Mouse (Mus musculus) MEL (cell line): ENCODE results near the gene Gck. TPM values are rescaled to one million over a fixed set of nuclear protein-coding genes. Genes with fewer than 3 reads are reported as not detected.

ENCODE experiments used
- DNase-seq: peaks from one replicate; pipeline ENCODE4 v3.0.0; 2011; ENCODE audit warnings: low read depth, low spot score
- H3K27ac ChIP-seq: 2 replicates; pipeline ENCODE4 v1.5.1; 2012; ENCODE audit warnings: low read depth, mild to moderate bottlenecking, control low read depth, low read length, moderate library complexity; ENCODE audit not compliant: control insufficient read depth
- H3K27me3 ChIP-seq, 2 experiments: fragments of 150-350 bp in 1 of 2; sonication (generic) in 1 of 2; 2 replicates each; pipeline ENCODE4 v1.6.1; 2012; ENCODE audit warnings: low read length in 2 of 2, mild to moderate bottlenecking in 2 of 2, improper control_type of control experiment in 1 of 2, moderate library complexity in 1 of 2; ENCODE audit not compliant: insufficient read depth in 2 of 2, control insufficient read depth in 1 of 2
- H3K36me3 ChIP-seq, 2 experiments: 2 replicates each; pipeline ENCODE4 v1.6.1; 2012 to 2014; ENCODE audit warnings: low read length in 2 of 2, improper control_type of control experiment in 1 of 2, inconsistent platforms in 1 of 2, mild to moderate bottlenecking in 1 of 2; ENCODE audit not compliant: insufficient read depth in 2 of 2, control insufficient read depth in 1 of 2
- H3K4me1 ChIP-seq, 2 experiments: fragments of 150-350 bp in 1 of 2; sonication (generic) in 1 of 2; 2 replicates each; pipeline ENCODE4 v1.6.1; 2012; ENCODE audit warnings: low read length in 2 of 2, improper control_type of control experiment in 1 of 2, mild to moderate bottlenecking in 1 of 2; ENCODE audit not compliant: insufficient read depth in 2 of 2, control insufficient read depth in 1 of 2
- H3K4me3 ChIP-seq, 2 experiments: fragments of 150-350 bp in 1 of 2; sonication (generic) in 1 of 2; 2 replicates each; pipeline ENCODE4 v1.5.1; 2012; ENCODE audit warnings: low read depth in 2 of 2, low read length in 2 of 2, mild to moderate bottlenecking in 2 of 2, moderate library complexity in 2 of 2, control low read depth in 1 of 2, improper control_type of control experiment in 1 of 2; ENCODE audit not compliant: control insufficient read depth in 1 of 2, insufficient read depth in 1 of 2
- H3K79me2 ChIP-seq: 2 replicates; pipeline ENCODE4 v1.6.1; 2012; ENCODE audit warnings: mild to moderate bottlenecking, low read length, moderate library complexity; ENCODE audit not compliant: control insufficient read depth, poor library complexity, insufficient read depth
- H3K9ac ChIP-seq: 2 replicates; pipeline ENCODE4 v1.6.1; 2012; ENCODE audit warnings: low read depth, mild to moderate bottlenecking, control low read depth, low read length, moderate library complexity; ENCODE audit not compliant: control insufficient read depth, poor library complexity, severe bottlenecking
- H3K9me3 ChIP-seq: fragments of 150-350 bp; sonication (generic); replicated peaks from 2 replicates; pipeline ENCODE4 v1.6.1; 2012; ENCODE audit warnings: mild to moderate bottlenecking, low read length, improper control_type of control experiment, moderate library complexity; ENCODE audit not compliant: insufficient read depth
- CHD2 ChIP-seq: IDR thresholded peaks from 2 replicates; pipeline ENCODE4 v1.6.1; 2011; ENCODE audit warnings: low read length, improper control_type of control experiment
- CTCF ChIP-seq, 3 experiments: IDR thresholded peaks in 2 of 3; conservative IDR thresholded peaks in 1 of 3; 2 replicates each; pipeline ENCODE4 v1.5.1; 2011 to 2012; ENCODE audit warnings: low read length in 3 of 3, low read depth in 2 of 3, mild to moderate bottlenecking in 2 of 3, improper control_type of control experiment in 1 of 3, inconsistent platforms in 1 of 3, mixed read lengths in 1 of 3, moderate library complexity in 1 of 3; ENCODE audit not compliant: control insufficient read depth in 1 of 3, insufficient read depth in 1 of 3, poor library complexity in 1 of 3, severe bottlenecking in 1 of 3
- KAT2A ChIP-seq: conservative IDR thresholded peaks from 2 replicates; pipeline ENCODE4 v1.6.1; 2012; ENCODE audit warnings: low read depth, low read length, improper control_type of control experiment, inconsistent platforms
- MAZ ChIP-seq: IDR thresholded peaks from 2 replicates; pipeline ENCODE4 v1.6.1; 2012; ENCODE audit warnings: low read depth, mild to moderate bottlenecking, inconsistent platforms, low read length, improper control_type of control experiment
- MXI1 ChIP-seq: IDR thresholded peaks from 2 replicates; pipeline ENCODE4 v1.6.1; 2011; ENCODE audit warnings: mild to moderate bottlenecking, low read depth, low read length, improper control_type of control experiment
- POLR2AphosphoS5 ChIP-seq: IDR thresholded peaks from 2 replicates; pipeline ENCODE4 v1.6.1; 2012; ENCODE audit warnings: low read depth, borderline replicate concordance, mild to moderate bottlenecking, inconsistent platforms, low read length, moderate library complexity, mixed read lengths
- RAD21 ChIP-seq: IDR thresholded peaks from 2 replicates; pipeline ENCODE4 v1.6.1; 2011; ENCODE audit warnings: mild to moderate bottlenecking, low read depth, low read length, improper control_type of control experiment
- RCOR1 ChIP-seq: IDR thresholded peaks from 2 replicates; pipeline ENCODE4 v1.6.1; 2012; ENCODE audit warnings: low read depth, mild to moderate bottlenecking, inconsistent platforms, low read length, improper control_type of control experiment
- USF1 ChIP-seq: IDR thresholded peaks from 2 replicates; pipeline ENCODE4 v1.6.1; 2014; ENCODE audit warnings: low read depth, mild to moderate bottlenecking, inconsistent platforms, low read length, improper control_type of control experiment, moderate library complexity
- ZC3H11A ChIP-seq: IDR thresholded peaks from 2 replicates; pipeline ENCODE4 v1.6.1; 2012; ENCODE audit warnings: low read depth, mild to moderate bottlenecking, inconsistent platforms, low read length, improper control_type of control experiment
- ZMIZ1 ChIP-seq: IDR thresholded peaks from 2 replicates; pipeline ENCODE4 v1.6.1; 2012; ENCODE audit warnings: low read depth, mild to moderate bottlenecking, inconsistent platforms, low read length, improper control_type of control experiment, moderate library complexity
- polyA plus RNA-seq, 2 experiments: library from polyadenylated mRNA; stranded (reverse) in 1 of 2; unstranded in 1 of 2; fragments of >175 nt in 1 of 2; fragments of >200 nt in 1 of 2; gene quantifications; 2 replicates each; pipeline versions ENCODE4 v1.2.1 to v1.2.4; 2012; ENCODE audit warnings: low replicate concordance in 2 of 2, low read depth in 1 of 2; ENCODE audit not compliant: insufficient read length in 2 of 2, insufficient read depth in 1 of 2, missing spikeins in 1 of 2
- total RNA-seq: library from RNA; depleted of rRNA; stranded (reverse); fragments of 300-350 nt; gene quantifications from 2 replicates; pipeline ENCODE4 v1.2.3, GENCODE M21; 2012

Gene Gck
- total and polyA plus RNA-seq, 3 experiments, result not detected

DNA sequence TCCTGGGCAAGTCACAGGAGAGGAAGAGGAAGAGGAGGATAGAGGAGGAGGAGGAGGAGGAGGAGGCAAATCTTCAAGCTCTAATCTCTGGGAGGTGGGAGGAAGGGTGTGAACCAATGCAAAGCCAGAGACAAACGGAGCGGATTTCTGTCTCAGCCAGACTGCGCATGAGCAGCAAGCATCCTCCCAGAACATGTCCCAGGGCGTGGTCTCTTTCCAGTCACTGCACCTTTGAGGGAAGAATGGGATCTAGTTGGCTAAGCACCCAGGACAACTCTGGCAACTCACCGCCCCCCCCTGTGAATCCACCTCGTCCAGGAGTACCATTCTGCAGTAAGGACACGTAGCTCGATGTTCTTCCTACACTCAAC is 33.7 kb downstream of the Gck start:
- H3K79me2 ChIP-seq, result no peaks in the 10 kb centered on the region
- no peak overlapping the region for H3K4me3 ChIP-seq
- no peaks in the 10 kb centered on the region; a peak in 1 of 4 replicates for H3K27me3 ChIP-seq
- no peak for TF ChIP-seq RAD21
- TF ChIP-seq CTCF (IDR thresholded peaks at IDR 0.05 in 2 of 3, conservative IDR thresholded peaks at IDR 0.05 in 1 of 3; ENCODE audit: control insufficient read depth in 1 of 3, insufficient read depth in 1 of 3, low read depth in 2 of 3, low read length in 3 of 3, poor library complexity in 1 of 3, severe bottlenecking in 1 of 3), result no peak
- TF ChIP-seq ZMIZ1, result no peak
- no peak for TF ChIP-seq CHD2
- no peak for TF ChIP-seq POLR2AphosphoS5
- TF ChIP-seq ZC3H11A, result no peak
- no peak for TF ChIP-seq MXI1
- TF ChIP-seq RCOR1, result no peak
- TF ChIP-seq KAT2A, result no peak
- TF ChIP-seq, all 39 proteins: peak for 0
- no peak overlapping the region for H3K27ac ChIP-seq
- H3K4me1 ChIP-seq, result no peaks in the 10 kb centered on the region
- no peaks in the 10 kb centered on the region for H3K9me3 ChIP-seq
- H3K36me3 ChIP-seq, result no peaks in the 10 kb centered on the region
- DNase-seq, result no peak
- no peak overlapping the region for H3K9ac ChIP-seq

DNA sequence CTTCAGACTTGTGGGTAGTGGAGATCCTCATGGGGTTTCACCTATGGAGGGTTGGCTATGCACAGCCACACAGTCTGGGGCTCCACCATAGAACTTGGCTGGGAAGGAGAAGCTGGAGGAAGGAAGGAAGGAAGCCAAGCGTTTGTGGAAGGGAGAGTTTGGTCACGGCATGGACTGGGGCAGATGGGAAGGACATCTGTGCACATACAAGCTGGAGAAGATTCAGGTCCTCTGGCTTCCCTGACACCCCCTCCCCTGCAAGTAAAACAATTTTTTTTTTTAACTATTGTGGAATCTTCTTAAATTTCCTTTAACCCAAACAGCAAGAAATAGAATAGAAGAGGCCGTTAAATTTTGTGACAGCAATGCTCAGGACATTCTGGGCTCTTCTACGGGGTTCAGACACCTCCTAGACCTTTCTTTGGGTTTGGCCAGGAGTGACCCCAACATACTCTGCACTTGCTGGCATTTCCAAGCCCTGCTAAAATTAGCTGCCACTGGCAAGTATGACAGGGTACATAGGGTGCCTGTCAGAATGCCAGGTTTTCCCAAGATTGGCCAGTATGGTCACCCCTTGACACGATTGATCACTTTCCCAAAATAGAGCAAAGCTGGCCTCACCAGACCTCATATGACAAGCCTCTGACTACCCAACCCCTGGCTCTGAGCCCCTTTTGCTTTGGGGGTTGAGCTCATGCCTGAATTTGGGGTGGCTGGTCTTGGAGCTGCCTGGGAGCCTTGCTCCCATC is 34.3 kb downstream of the Gck start:
- DNase-seq, result no peak
- TF ChIP-seq MAZ (no peak), KAT2A (no peak)
- H3K4me1 ChIP-seq, result no peaks in the 10 kb centered on the region
- H3K27me3 ChIP-seq, result no peaks in the 10 kb centered on the region
- H3K4me3 ChIP-seq, result no peak overlapping the region
- H3K9me3 ChIP-seq, result no peaks in the 10 kb centered on the region
- H3K9ac ChIP-seq, result no peak overlapping the region
- H3K36me3 ChIP-seq, result no peaks in the 10 kb centered on the region
- H3K27ac ChIP-seq, result no peak overlapping the region
- no peaks in the 10 kb centered on the region for H3K79me2 ChIP-seq

DNA sequence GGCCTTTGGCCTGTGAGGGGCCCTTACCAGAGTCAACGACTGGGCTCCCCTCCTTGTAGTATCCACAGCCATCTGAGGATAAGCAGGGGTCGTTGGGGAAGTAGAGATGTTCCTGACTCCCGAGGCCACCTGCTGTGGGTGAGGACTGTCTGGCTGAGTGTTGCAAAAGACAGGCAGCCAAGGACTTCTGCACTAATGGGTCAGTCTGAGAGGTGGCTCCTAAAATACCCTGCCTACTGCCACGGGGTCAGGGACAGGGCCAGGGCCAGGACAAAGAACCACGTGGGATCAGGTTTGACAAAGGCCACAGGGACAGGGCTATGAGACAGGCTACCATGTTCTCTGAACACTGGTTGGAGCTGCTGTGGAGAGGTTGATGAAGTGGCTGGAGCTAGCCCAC is 34.9 kb downstream of the Gck start:
- Histone ChIP-seq H3K27ac (no peak overlapping the region), H3K9ac (no peak overlapping the region), H3K36me3 (no peaks in the 10 kb centered on the region), H3K4me3 (no peak overlapping the region), H3K4me1 (no peaks in the 10 kb centered on the region), H3K9me3 (no peaks in the 10 kb centered on the region), H3K27me3 (no peaks in the 10 kb centered on the region), H3K79me2 (no peaks in the 10 kb centered on the region)
- no peak for TF ChIP-seq POLR2AphosphoS5
- TF ChIP-seq USF1, result no peak
- no peak for DNase-seq
